Mouse (Mus musculus) cerebellum, adult 9-11 months (tissue): Measurements from ENCODE around the gene Cracr2a.
"Not testable (repeated sequence)": the region's sequence is repeated elsewhere in the genome, so short reads cannot be mapped to it uniquely, and the experiment has no call there.

Experiments used
- DNase-seq: peaks from one replicate; pipeline ENCODE4 v3.0.0; 2022

Cracr2a gene

GRCm38 (mm10) chr6:127561231-127562020, at the start of gene Cracr2a:
Gene Cracr2a (plus strand): TSS chr6:127561338.
- peak; percentile 19 for DNase-seq

- not testable (repeated sequence) for DNase-seq
Measured at GRCm38 (mm10) chr6:127513776-127514175, 47.4 kb upstream of the Cracr2a start.

- DNase-seq = no peak
Measured at GRCm38 (mm10) chr6:127521176-127521575, 40.0 kb upstream of the Cracr2a start.

- DNase-seq = no peak
Measured at GRCm38 (mm10) chr6:127522326-127522725, 38.8 kb upstream of the Cracr2a start.

GRCm38 (mm10) chr6:127524442-127524841, 36.7 kb upstream of the Cracr2a start:
- no peak for DNase-seq

- DNase-seq = no peak
Measured at GRCm38 (mm10) chr6:127528625-127529024, 32.5 kb upstream of the Cracr2a start.

- DNase-seq = peak; percentile 87
Measured at GRCm38 (mm10) chr6:127529451-127529850, 31.7 kb upstream of the Cracr2a start.

GRCm38 (mm10) chr6:127530206-127530605, 30.9 kb upstream of the Cracr2a start:
- no peak for DNase-seq

- no peak for DNase-seq
Measured at GRCm38 (mm10) chr6:127531412-127532205, 29.5 kb upstream of the Cracr2a start.

- no peak for DNase-seq
Measured at GRCm38 (mm10) chr6:127532304-127532703, 28.8 kb upstream of the Cracr2a start.

GRCm38 (mm10) chr6:127533766-127534165, 27.4 kb upstream of the Cracr2a start:
- DNase-seq = no peak

- no peak for DNase-seq
Measured at GRCm38 (mm10) chr6:127537035-127537434, 24.1 kb upstream of the Cracr2a start.

GRCm38 (mm10) chr6:127538118-127538517, 23.0 kb upstream of the Cracr2a start:
- DNase-seq = no peak

GRCm38 (mm10) chr6:127539226-127539625, 21.9 kb upstream of the Cracr2a start:
- no peak for DNase-seq

- DNase-seq = no peak
Measured at GRCm38 (mm10) chr6:127539659-127540058, 21.5 kb upstream of the Cracr2a start.

- no peak for DNase-seq
Measured at GRCm38 (mm10) chr6:127540517-127540916, 20.6 kb upstream of the Cracr2a start.

GRCm38 (mm10) chr6:127541617-127542374, 19.3 kb upstream of the Cracr2a start:
- peak; percentile 29 for DNase-seq

- no peak for DNase-seq
Measured at GRCm38 (mm10) chr6:127546676-127547075, 14.5 kb upstream of the Cracr2a start.

- DNase-seq = no peak
Measured at GRCm38 (mm10) chr6:127552940-127553339, 8.2 kb upstream of the Cracr2a start.

- no peak for DNase-seq
Measured at GRCm38 (mm10) chr6:127555553-127555952, 5.6 kb upstream of the Cracr2a start.

GRCm38 (mm10) chr6:127560872-127561230, 287 bp upstream of the Cracr2a start:
- DNase-seq = no peak

GRCm38 (mm10) chr6:127563511-127563910, 2.4 kb downstream of the Cracr2a start:
- DNase-seq = no peak
